12 mouse cellular contexts compared by ENCODE assay signal in the genomic region with DNA sequence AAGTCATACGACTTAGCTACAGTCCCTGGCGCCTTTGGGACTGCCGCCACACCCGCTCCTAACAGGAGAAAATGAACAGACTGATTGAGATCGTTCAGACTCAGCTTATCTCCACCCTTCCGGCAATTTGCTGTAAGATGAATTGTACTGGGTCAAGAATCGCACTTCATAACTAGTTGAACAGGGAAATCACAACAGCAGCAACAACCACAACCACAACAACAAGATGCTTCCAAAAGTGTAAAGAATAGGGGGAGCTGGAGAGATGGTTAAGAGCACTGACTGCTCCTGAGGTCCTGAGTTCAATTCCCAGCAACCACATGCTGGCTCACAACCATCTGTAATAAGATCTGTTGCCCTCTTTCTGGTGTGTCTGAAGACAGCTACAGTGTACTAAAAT.
"Had no signal": no experiment of that assay in that cellular context is flagged by ENCODE, and none has a peak within 500 bp of the region (broad histone marks: within the 10 kb centered on the region; RNA-seq: fewer than 3 reads in every experiment).

No protein-coding gene starts in this region.

- H3K9ac ChIP-seq: limb, embryonic 15.5 days; liver, embryonic 12.5 days; lung, embryonic 15.5 days; midbrain, embryonic 13.5 days had no signal

- H3K36me3 ChIP-seq: limb, embryonic 15.5 days; liver, embryonic 12.5 days; lung, embryonic 15.5 days; midbrain, embryonic 13.5 days had no signal

- H3K27ac ChIP-seq: layer of hippocampus, adult 2 months; limb, embryonic 15.5 days; liver, embryonic 12.5 days; lung, embryonic 15.5 days; macrophage; midbrain, embryonic 13.5 days; stomach, postnatal 0 days had no signal

- H3K4me3 ChIP-seq: layer of hippocampus, adult 2 months; limb, embryonic 15.5 days; lung, embryonic 15.5 days; megakaryocyte, embryonic 14.5 days; midbrain, embryonic 13.5 days had no signal

- DNase-seq: kidney, postnatal 10 days; kidney, postnatal 4 days; left cerebral cortex, postnatal 4 days; lung, postnatal 14 days had no signal

- H3K9me3 ChIP-seq: limb, embryonic 15.5 days; liver, embryonic 12.5 days; lung, embryonic 15.5 days; midbrain, embryonic 13.5 days had no signal

- H3K4me2 ChIP-seq: limb, embryonic 15.5 days; midbrain, embryonic 13.5 days had no signal

- ATAC-seq: liver, embryonic 12.5 days; midbrain, embryonic 13.5 days had no signal
